Mouse (Mus musculus) thymus, postnatal 10 days (tissue): Measurements from ENCODE around the gene Thumpd3.

Experiments used
- DNase-seq, 2 experiments: peaks; one replicate each; pipeline ENCODE4 v3.0.0; 2021; ENCODE audit warnings: low spot score in 2 of 2

The Thumpd3 gene

GRCm38 (mm10) chr6:113046041-113046975, at the start of gene Thumpd3:
Thumpd3 (plus strand) TSS chr6:113046225.
- peak; percentile 95 to 98 for DNase-seq

GRCm38 (mm10) chr6:112999199-112999598, 46.8 kb upstream of the Thumpd3 start:
- no peak for DNase-seq

- peak; percentile 52 to 83 for DNase-seq
These were observed 45.2 kb upstream of the Thumpd3 start for GRCm38 (mm10) chr6:113000666-113001287.

- DNase-seq = no peak
These were observed 44.3 kb upstream of the Thumpd3 start for GRCm38 (mm10) chr6:113001719-113002118.

- DNase-seq = no peak
These were observed 42.5 kb upstream of the Thumpd3 start for GRCm38 (mm10) chr6:113003313-113004111.

- DNase-seq = no peak
These were observed 39.2 kb upstream of the Thumpd3 start for GRCm38 (mm10) chr6:113006833-113007232.

- no peak for DNase-seq
These were observed 34.1 kb upstream of the Thumpd3 start for GRCm38 (mm10) chr6:113011886-113012285.

GRCm38 (mm10) chr6:113012495-113012941, 33.5 kb upstream of the Thumpd3 start:
- DNase-seq = no peak

GRCm38 (mm10) chr6:113013550-113013949, 32.5 kb upstream of the Thumpd3 start:
- no peak for DNase-seq

GRCm38 (mm10) chr6:113017500-113018047, 28.5 kb upstream of the Thumpd3 start:
- DNase-seq = no peak

- DNase-seq = no peak
These were observed 27.9 kb upstream of the Thumpd3 start for GRCm38 (mm10) chr6:113018139-113018538.

- no peak for DNase-seq
These were observed 21.2 kb upstream of the Thumpd3 start for GRCm38 (mm10) chr6:113024866-113025265.

GRCm38 (mm10) chr6:113025774-113026173, 20.3 kb upstream of the Thumpd3 start:
- DNase-seq = no peak

GRCm38 (mm10) chr6:113027446-113027845, 18.6 kb upstream of the Thumpd3 start:
- DNase-seq = no peak

GRCm38 (mm10) chr6:113029006-113029405, 17.0 kb upstream of the Thumpd3 start:
- DNase-seq = no peak

GRCm38 (mm10) chr6:113030553-113030952, 15.5 kb upstream of the Thumpd3 start:
- DNase-seq = no peak

GRCm38 (mm10) chr6:113030970-113031660, 14.9 kb upstream of the Thumpd3 start:
- no peak for DNase-seq

GRCm38 (mm10) chr6:113032121-113032520, 13.9 kb upstream of the Thumpd3 start:
- DNase-seq = no peak

- no peak for DNase-seq
These were observed 12.8 kb upstream of the Thumpd3 start for GRCm38 (mm10) chr6:113033185-113033584.

GRCm38 (mm10) chr6:113034466-113034865, 11.6 kb upstream of the Thumpd3 start:
- DNase-seq = no peak
